Mouse (Mus musculus): ENCODE results near the gene Irf2. TPM values are rescaled to one million over a fixed set of nuclear protein-coding genes. Genes with fewer than 3 reads are reported as not detected.

Gene Irf2
- polyA plus RNA-seq, 1 experiment from 2014 or later = 30.6 TPM

- no peak for DNase-seq (ENCODE audit: low spot score)
These were observed 146.7 kb downstream of the Irf2 start for GRCm38 (mm10) chr8:46886216-46886615.

GRCm38 (mm10) chr8:46887396-46887795, 147.9 kb downstream of the Irf2 start:
- Histone ChIP-seq H3K4me2 (ENCODE audit: low read length) (no peak overlapping the region), H3K4me1 (replicated peaks; ENCODE audit: insufficient read depth, low read length) (no peaks in the 10 kb centered on the region), H3K27me3 (ENCODE audit: insufficient read depth, low read length) (no peaks in the 10 kb centered on the region), H3K9me3 (replicated peaks; ENCODE audit: low read length) (no peaks in the 10 kb centered on the region; the same call in 1 of the 2 replicates), H3K27ac (no peak overlapping the region), H3K9ac (ENCODE audit: low read depth, low read length) (no peak overlapping the region), H3K36me3 (ENCODE audit: insufficient read depth, low read length) (no peaks in the 10 kb centered on the region), H3K4me3 (replicated peaks; ENCODE audit: low read depth, low read length) (no peak overlapping the region)
- 76% methylated on average over 6 of the region's 6 CpGs for WGBS
- ATAC-seq (replicated peaks; ENCODE audit: low FRiP score, low read depth) (no peak), DNase-seq (ENCODE audit: low spot score) (no peak)
- no peak for TF ChIP-seq CTCF (IDR thresholded peaks at IDR 0.05; ENCODE audit: low read depth)

More at GRCm38 (mm10) chr8:46886216-46886615, 146.7 kb downstream of the Irf2 start:
- Histone ChIP-seq H3K4me2 (ENCODE audit: low read length) (no peak overlapping the region), H3K27me3 (ENCODE audit: insufficient read depth, low read length) (no peaks in the 10 kb centered on the region), H3K9me3 (replicated peaks; ENCODE audit: low read length) (no peaks in the 10 kb centered on the region; the same call in 1 of the 2 replicates), H3K9ac (ENCODE audit: low read depth, low read length) (no peak overlapping the region), H3K36me3 (ENCODE audit: insufficient read depth, low read length) (no peaks in the 10 kb centered on the region), H3K4me1 (replicated peaks; ENCODE audit: insufficient read depth, low read length) (no peaks in the 10 kb centered on the region), H3K27ac (no peak overlapping the region), H3K4me3 (replicated peaks; ENCODE audit: low read depth, low read length) (no peak overlapping the region)
- WGBS = 94% methylated on average over 1 of the region's 1 CpGs
- ATAC-seq (replicated peaks; ENCODE audit: low FRiP score, low read depth) = no peak
- TF ChIP-seq CTCF (IDR thresholded peaks at IDR 0.05; ENCODE audit: low read depth) = no peak

- Histone ChIP-seq H3K4me2 (ENCODE audit: low read length) (no peak overlapping the region), H3K9ac (ENCODE audit: low read depth, low read length) (no peak overlapping the region), H3K4me3 (replicated peaks; ENCODE audit: low read depth, low read length) (no peak overlapping the region), H3K4me1 (replicated peaks; ENCODE audit: insufficient read depth, low read length) (no peaks in the 10 kb centered on the region), H3K27ac (no peak overlapping the region), H3K36me3 (ENCODE audit: insufficient read depth, low read length) (no peaks in the 10 kb centered on the region), H3K9me3 (replicated peaks; ENCODE audit: low read length) (no peaks in the 10 kb centered on the region; the same call in 1 of the 2 replicates), H3K27me3 (ENCODE audit: insufficient read depth, low read length) (no peaks in the 10 kb centered on the region)
- DNase-seq (ENCODE audit: low spot score) (peak; percentile 57), ATAC-seq (replicated peaks; ENCODE audit: low FRiP score, low read depth) (no peak)
- WGBS = 68% methylated on average over 4 of the region's 4 CpGs
- TF ChIP-seq CTCF (IDR thresholded peaks at IDR 0.05; ENCODE audit: low read depth) = no peak
These were observed 149.0 kb downstream of the Irf2 start for GRCm38 (mm10) chr8:46888575-46888974.

GRCm38 (mm10) chr8:46890241-46890640, 150.7 kb downstream of the Irf2 start:
- Histone ChIP-seq H3K4me1 (replicated peaks; ENCODE audit: insufficient read depth, low read length) (no peaks in the 10 kb centered on the region), H3K9me3 (replicated peaks; ENCODE audit: low read length) (no peaks in the 10 kb centered on the region; the same call in 1 of the 2 replicates), H3K4me3 (replicated peaks; ENCODE audit: low read depth, low read length) (no peak overlapping the region), H3K9ac (ENCODE audit: low read depth, low read length) (no peak overlapping the region), H3K4me2 (ENCODE audit: low read length) (no peak overlapping the region), H3K36me3 (ENCODE audit: insufficient read depth, low read length) (no peaks in the 10 kb centered on the region), H3K27me3 (ENCODE audit: insufficient read depth, low read length) (no peaks in the 10 kb centered on the region), H3K27ac (no peak overlapping the region)
- ATAC-seq (replicated peaks; ENCODE audit: low FRiP score, low read depth) (no peak), DNase-seq (ENCODE audit: low spot score) (no peak)
- TF ChIP-seq CTCF (IDR thresholded peaks at IDR 0.05; ENCODE audit: low read depth) = no peak
- 78% methylated on average over 4 of the region's 4 CpGs for WGBS

- WGBS = 53% methylated on average over 22 of the region's 22 CpGs
- Histone ChIP-seq H3K27ac (peak overlapping the region; percentile 78), H3K4me1 (replicated peaks; ENCODE audit: insufficient read depth, low read length) (no peaks in the 10 kb centered on the region), H3K9ac (ENCODE audit: low read depth, low read length) (no peak overlapping the region), H3K9me3 (replicated peaks; ENCODE audit: low read length) (no peaks in the 10 kb centered on the region), H3K36me3 (ENCODE audit: insufficient read depth, low read length) (no peaks in the 10 kb centered on the region), H3K27me3 (ENCODE audit: insufficient read depth, low read length) (no peaks in the 10 kb centered on the region), H3K4me3 (replicated peaks; ENCODE audit: low read depth, low read length) (no peak overlapping the region), H3K4me2 (ENCODE audit: low read length) (peak overlapping the region; percentile 30)
- 0 out of 2 replicates have a peak, but pooled peaks have one; percentile 25 for ATAC-seq (replicated peaks; ENCODE audit: low FRiP score, low read depth)
- DNase-seq (ENCODE audit: low spot score) = peak; percentile 77
- no peak for TF ChIP-seq CTCF (IDR thresholded peaks at IDR 0.05; ENCODE audit: low read depth)
These were observed 153.2 kb downstream of the Irf2 start for GRCm38 (mm10) chr8:46892511-46893273.

GRCm38 (mm10) chr8:46894385-46894784, 154.9 kb downstream of the Irf2 start:
- Histone ChIP-seq H3K27me3 (ENCODE audit: insufficient read depth, low read length) (no peaks in the 10 kb centered on the region), H3K4me3 (replicated peaks; ENCODE audit: low read depth, low read length) (no peak overlapping the region), H3K4me1 (replicated peaks; ENCODE audit: insufficient read depth, low read length) (peaks cover 6% of the 10 kb centered on the region; the same call in 1 of the 2 replicates), H3K9me3 (replicated peaks; ENCODE audit: low read length) (no peaks in the 10 kb centered on the region), H3K36me3 (ENCODE audit: insufficient read depth, low read length) (no peaks in the 10 kb centered on the region), H3K4me2 (ENCODE audit: low read length) (no peak overlapping the region), H3K27ac (no peak overlapping the region), H3K9ac (ENCODE audit: low read depth, low read length) (no peak overlapping the region)
- DNase-seq (ENCODE audit: low spot score) (no peak), ATAC-seq (replicated peaks; ENCODE audit: low FRiP score, low read depth) (no peak)
- 94% methylated on average over 2 of the region's 2 CpGs for WGBS
- TF ChIP-seq CTCF (IDR thresholded peaks at IDR 0.05; ENCODE audit: low read depth) = no peak
